Mouse (Mus musculus): ENCODE data around the gene Slc22a21. TPM values are rescaled to one million over a fixed set of nuclear protein-coding genes. Genes with fewer than 3 reads are reported as not detected.

Gene Slc22a21
- total RNA-seq, 2 experiments from 2014 or later = 0.94 to 1.2 TPM

DNA sequence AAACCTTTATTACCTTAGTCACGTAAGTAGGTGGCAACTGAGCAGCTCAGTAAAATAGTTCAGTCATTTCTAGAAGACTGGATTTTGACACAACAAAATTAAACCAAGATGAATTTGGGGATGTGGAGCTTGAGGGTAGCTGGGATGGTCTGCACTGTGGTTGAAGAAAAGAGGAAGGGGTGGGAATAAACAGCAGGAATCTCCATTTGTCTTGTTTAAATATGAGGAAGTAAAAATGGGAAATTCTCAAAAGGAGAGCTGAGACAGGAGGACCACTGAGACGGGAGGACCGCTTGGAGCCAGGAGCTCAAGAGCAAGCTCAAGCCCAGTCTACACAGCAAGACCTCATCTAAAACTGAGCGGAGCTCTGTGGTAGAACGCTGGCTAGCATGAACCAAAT, 53.8 kb downstream of the Slc22a21 start:
- DNase-seq = no peak
- no peak for TF ChIP-seq CTCF (IDR thresholded peaks at IDR 0.05)
- intact Hi-C loops (cut with DNase I) = no loop called here
- no peak overlapping the region for H3K4me3 ChIP-seq
- no peak overlapping the region for H3K27ac ChIP-seq

DNA sequence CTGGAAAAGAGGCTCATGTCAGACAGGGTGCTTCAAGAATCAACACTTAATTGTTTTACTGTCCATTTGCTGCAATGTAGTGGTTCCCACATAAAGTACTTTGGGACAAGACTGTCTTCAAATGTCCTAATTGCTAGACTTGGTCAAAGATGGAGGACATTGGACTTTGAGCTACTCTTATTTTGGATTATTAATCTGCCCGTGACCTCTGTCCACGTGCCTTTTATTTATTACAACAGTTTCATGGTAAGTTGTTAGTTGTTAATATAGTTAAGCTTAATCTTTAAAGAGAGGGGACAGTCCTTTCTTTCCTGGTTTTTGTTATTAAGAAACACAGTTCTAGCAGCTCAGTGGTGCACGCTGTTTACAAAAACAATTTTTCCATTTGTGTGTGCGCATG, 61.3 kb downstream of the Slc22a21 start:
- Histone ChIP-seq H3K4me3 (no peak overlapping the region), H3K27ac (no peak overlapping the region)
- TF ChIP-seq CTCF (IDR thresholded peaks at IDR 0.05) = no peak
- DNase-seq = no peak
- intact Hi-C loops (cut with DNase I) = no loop called here

DNA sequence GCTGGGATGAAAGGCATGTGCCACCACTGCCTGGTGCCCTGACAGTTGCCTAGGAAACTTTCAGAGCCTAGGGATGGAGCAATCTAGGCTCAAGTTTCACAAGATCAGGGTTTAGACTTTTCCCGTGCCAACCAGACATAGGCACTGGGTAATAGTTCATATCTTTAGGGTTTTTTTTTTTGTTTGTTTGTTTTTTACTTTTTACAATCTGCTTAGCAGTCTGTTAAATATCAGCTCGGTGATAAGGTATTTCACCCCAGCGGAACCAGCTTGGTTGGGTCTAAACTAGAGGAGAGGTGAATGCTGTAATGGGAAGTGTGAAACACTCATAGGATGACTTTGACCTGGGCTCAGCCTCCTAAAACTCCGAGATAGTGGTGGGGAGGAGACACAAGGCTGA, 69.1 kb downstream of the Slc22a21 start:
- H3K27ac ChIP-seq = no peak overlapping the region
- no peak overlapping the region for H3K4me3 ChIP-seq
- no peak for DNase-seq
- no peak for TF ChIP-seq CTCF (IDR thresholded peaks at IDR 0.05)
- intact Hi-C loops (cut with DNase I) = no loop called here

DNA sequence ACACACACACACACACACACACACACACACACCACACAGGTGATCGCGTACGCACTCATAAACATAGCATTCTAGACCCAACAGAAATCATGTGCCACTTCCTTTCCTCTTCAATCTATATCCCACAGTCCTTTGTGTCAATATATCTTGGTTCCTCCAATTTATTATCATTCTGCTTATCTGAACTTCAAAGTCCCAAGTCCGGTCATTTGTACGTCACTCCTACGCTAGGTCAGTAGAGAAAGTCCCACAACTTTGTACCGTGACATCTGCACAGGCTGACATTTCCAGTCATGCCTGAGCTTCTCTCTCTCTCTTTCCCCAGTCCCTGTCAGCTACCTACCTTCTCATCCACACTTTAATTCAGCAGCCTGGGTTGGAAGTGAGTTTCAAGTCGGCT, 71.4 kb downstream of the Slc22a21 start:
- no peak for TF ChIP-seq CTCF (IDR thresholded peaks at IDR 0.05)
- DNase-seq = no peak
- intact Hi-C loops (cut with DNase I) = no loop called here
- Histone ChIP-seq H3K4me3 (no peak overlapping the region), H3K27ac (no peak overlapping the region)

DNA sequence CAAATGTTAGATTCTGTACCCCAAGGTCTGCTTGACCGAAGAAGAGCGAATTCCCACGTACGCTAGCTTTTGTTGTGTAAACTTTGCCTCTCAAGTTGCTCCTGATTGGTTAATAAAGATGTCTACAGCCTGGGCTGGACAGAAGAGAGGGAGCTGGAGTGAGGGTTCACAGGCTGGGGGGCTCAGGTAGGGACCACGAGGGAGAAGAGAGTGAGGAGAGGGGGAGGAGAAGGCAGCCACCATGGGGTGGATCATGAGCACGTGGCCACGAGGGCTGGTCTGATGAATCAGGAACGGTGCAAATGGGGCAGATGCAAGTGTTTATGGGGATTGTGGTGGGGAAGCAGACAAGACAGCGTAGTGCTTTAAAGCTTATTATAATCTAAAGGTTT, 75.6 kb downstream of the Slc22a21 start:
- intact Hi-C loops (cut with DNase I) = no loop called here
- no peak for DNase-seq
- no peak for TF ChIP-seq CTCF (IDR thresholded peaks at IDR 0.05)
- H3K27ac ChIP-seq = no peak overlapping the region
- no peak overlapping the region for H3K4me3 ChIP-seq

DNA sequence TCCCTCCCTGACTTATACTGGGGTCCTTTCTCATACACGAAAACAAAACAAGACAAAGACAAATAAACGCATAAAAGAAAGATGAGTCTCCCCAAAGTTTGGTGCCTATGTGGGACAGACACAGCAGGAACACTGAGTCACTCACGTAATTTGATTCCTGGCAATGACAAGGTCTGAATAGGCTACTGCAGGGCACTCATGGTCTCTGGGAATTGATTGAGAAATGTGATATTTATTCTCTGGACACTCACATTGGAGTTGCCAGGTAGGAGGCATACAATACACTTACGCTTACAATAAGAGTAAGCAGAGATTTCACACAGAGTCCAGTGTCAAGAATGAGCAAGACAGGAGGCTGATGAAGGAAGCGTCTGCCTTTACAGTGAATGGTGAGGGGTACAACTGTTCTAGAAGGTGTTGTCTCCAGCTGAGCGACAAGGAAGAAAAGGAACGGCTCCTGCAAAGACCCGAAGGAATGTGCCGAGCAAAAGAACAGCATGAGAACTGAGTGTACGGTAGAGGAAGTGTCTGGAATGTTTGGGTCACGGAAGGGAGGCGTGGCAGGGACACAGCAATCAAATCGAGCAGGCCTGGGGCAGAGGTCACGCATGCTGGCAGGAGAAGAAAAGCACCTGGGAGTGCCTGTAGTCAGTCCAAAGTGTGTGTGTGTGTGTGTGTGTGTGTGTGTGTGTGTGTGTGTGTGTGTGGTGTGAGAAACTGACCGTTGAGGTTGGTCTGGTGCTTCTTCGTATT, 76.2 kb downstream of the Slc22a21 start:
- intact Hi-C loops (cut with DNase I) = no loop called here

DNA sequence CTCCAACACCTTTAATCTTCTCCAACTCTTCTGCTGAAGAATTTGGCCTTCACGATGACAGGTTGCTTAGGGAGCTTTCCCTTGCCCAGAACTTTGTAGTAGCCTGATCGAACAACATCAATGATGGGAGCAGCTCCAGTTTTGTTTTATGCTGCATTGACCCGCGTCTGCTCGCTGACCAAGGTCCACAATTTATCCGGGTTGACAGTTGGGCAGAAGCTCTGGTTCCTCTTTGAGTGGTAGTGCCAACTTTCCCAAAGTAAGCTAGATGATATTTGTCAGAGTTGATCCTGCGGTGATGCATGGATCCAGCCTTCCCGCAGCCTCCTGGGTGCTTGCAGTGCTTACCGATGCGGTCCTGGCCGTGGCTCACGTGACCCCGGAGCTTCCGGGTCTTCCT, 77.4 kb downstream of the Slc22a21 start:
- no peak for TF ChIP-seq CTCF (IDR thresholded peaks at IDR 0.05)
- intact Hi-C loops (cut with DNase I) = no loop called here
- no peak overlapping the region for H3K4me3 ChIP-seq
- DNase-seq = no peak
- no peak overlapping the region for H3K27ac ChIP-seq

More for the DNA sequence above, 76.2 kb downstream of the Slc22a21 start:
- no peak for TF ChIP-seq CTCF (IDR thresholded peaks at IDR 0.05)
- DNase-seq = peak; percentile 23
- Histone ChIP-seq H3K27ac (no peak overlapping the region), H3K4me3 (no peak overlapping the region)

DNA sequence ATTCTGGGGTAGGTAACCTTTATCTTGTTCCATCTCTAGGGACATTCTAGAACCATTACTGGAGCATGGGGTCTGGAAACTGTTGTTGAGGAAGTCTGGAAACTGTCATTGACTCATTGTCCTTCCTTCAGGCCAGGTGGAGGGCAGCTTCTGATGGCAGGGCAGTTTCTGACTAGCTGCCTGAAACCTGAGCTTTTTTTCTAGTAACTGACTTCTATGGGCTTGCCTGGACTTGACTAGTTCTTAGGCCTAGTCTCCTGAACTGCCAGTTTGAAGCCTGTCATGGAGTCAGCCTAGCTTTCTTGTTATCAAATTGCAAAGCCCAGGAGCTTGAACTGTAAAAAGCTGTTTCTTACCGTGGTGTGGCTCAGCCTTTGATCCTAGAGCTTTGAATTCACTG, 79.1 kb downstream of the Slc22a21 start:
- DNase-seq = no peak
- Histone ChIP-seq H3K27ac (no peak overlapping the region), H3K4me3 (no peak overlapping the region)
- TF ChIP-seq CTCF (IDR thresholded peaks at IDR 0.05) = no peak
- intact Hi-C loops (cut with DNase I) = no loop called here

DNA sequence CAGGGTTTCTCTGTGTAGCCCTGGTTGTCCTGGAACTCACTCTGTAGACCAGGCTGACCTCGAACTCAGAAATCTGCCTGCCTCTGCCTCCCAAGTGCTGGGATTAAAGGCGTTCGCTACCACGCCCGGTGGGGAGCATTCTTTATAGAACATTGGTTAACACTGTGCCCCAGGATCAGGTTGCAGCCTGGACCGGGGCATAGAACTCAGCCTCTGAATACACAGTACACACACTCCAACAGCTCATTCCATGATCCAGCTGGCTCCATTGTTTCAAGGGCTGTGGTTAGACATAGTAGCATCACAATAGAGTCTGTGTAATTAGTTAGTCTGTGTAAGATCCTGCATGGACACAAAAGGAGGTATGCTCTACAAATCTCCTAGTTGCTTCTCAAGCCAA, 80.2 kb downstream of the Slc22a21 start:
- no peak for DNase-seq
- intact Hi-C loops (cut with DNase I) = no loop called here
- no peak for TF ChIP-seq CTCF (IDR thresholded peaks at IDR 0.05)
- Histone ChIP-seq H3K27ac (no peak overlapping the region), H3K4me3 (no peak overlapping the region)

Other genes starting within 250 kb of the Slc22a21 start
- gene Irf1, start 210.3 kb downstream of the Slc22a21 start, total RNA-seq (2021) = 1 to 10 TPM; 6.2 to 7.0 TPM
- gene Gm17334, start 207.1 kb downstream of the Slc22a21 start, total RNA-seq (2021) = under 1 TPM; 0.28 to 0.53 TPM
- gene Gm12216, start 121.1 kb downstream of the Slc22a21 start, total RNA-seq (2021) = 1 to 10 TPM in 1 of 2 experiments, under 1 TPM in 1; 0.87 to 1.4 TPM
- gene Slc22a5, start 88.7 kb downstream of the Slc22a21 start, total RNA-seq (2021) = 10 to 100 TPM in 1 of 2 experiments, 1 to 10 TPM in 1; 7.6 to 11.0 TPM
- gene Slc22a4, start 47.8 kb upstream of the Slc22a21 start, total RNA-seq (2021) = 1 to 10 TPM; 1.9 to 2.6 TPM
- gene Pdlim4, start 88.7 kb upstream of the Slc22a21 start, total RNA-seq (2021) = 1 to 10 TPM; 4.7 to 7.9 TPM
- gene P4ha2, start 119.8 kb upstream of the Slc22a21 start, total RNA-seq (2021) = 10 to 100 TPM; 27.2 to 46.2 TPM